Mouse (Mus musculus) kidney, adult 10 weeks (tissue): Measurements from ENCODE around the gene Mtss1l. TPM values are rescaled to one million over a fixed set of nuclear protein-coding genes. Genes with fewer than 3 reads are reported as not detected.

Experiments used
- polyA plus RNA-seq: library from polyadenylated mRNA; stranded (reverse); fragments of 350-450 nt; fragmentation: Illumina TruSeq; extraction: RNeasy Lipid Tissue Mini Kit (QIAGEN cat#74804); gene quantifications from one replicate; pipeline ENCODE4 v1.2.3, GENCODE M21; 2014; ENCODE audit warnings: low read depth, low replicate concordance

The Mtss1l gene
- polyA plus RNA-seq, result 0.93 TPM

GRCm38 (mm10) chr8:110720685-110721598 is at the start of gene Mtss1l:
Gene Mtss1l, plus strand, starts transcription at chr8:110721476.

Other genes starting within 250 kb of the Mtss1l start
- 2.8 TPM for gene Vac14, start 102.9 kb upstream of the Mtss1l start, polyA plus RNA-seq
- gene Il34, start 84.4 kb downstream of the Mtss1l start, polyA plus RNA-seq, result 0.32 TPM
- 13.7 TPM for gene Cog4, start 125.1 kb downstream of the Mtss1l start, polyA plus RNA-seq
- gene Sf3b3, start 125.3 kb downstream of the Mtss1l start, polyA plus RNA-seq, result 21.7 TPM
- gene Fuk, start 181.0 kb downstream of the Mtss1l start, polyA plus RNA-seq, result 1.4 TPM
- gene St3gal2, start 198.4 kb downstream of the Mtss1l start, polyA plus RNA-seq, result 6.1 TPM